Mouse (Mus musculus): Measurements from ENCODE around the gene Tmem215. TPM values are rescaled to one million over a fixed set of nuclear protein-coding genes. Genes with fewer than 3 reads are reported as not detected.

Gene Tmem215
- polyA plus RNA-seq, 2 experiments = 0.03 TPM; not detected in 1

DNA sequence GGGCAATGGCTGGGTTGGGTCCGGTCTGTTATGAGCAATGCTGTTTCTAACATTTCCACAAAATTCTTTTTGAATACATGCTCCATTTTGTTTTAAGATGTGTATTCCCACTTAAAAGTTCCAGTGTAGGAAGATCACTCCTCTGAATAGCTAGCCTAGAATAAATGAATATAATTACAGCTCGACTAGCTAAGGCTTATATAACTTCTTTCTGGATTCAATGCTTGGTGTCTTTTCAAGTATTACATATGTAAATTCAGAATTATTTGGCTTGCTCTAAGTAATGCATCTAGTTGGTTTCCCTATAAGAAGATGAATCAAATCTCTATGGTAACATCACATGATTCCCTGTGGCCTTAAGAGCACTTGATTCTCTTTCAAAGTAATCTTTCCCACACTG lies 41.3 kb downstream of the Tmem215 start:
- H3K9ac ChIP-seq (replicated peaks) = no peak overlapping the region
- no peaks in the 10 kb centered on the region for H3K27me3 ChIP-seq (ENCODE audit: control insufficient read depth, insufficient read depth, low read length)
- H3K27ac ChIP-seq = no peak overlapping the region
- no peak for DNase-seq (ENCODE audit: low read depth in 3 of 3, low spot score in 3 of 3)
- WGBS (ENCODE audit: insufficient replicate concordance) = 54% methylated on average over 2 of the region's 2 CpGs
- ATAC-seq (ENCODE audit: insufficient read depth) = no peak
- no peaks in the 10 kb centered on the region for H3K4me1 ChIP-seq (replicated peaks; ENCODE audit: control insufficient read depth in 2 of 2, insufficient read depth in 2 of 2, low read length in 1 of 2)
- H3K36me3 ChIP-seq (replicated peaks; ENCODE audit: control insufficient read depth, insufficient read depth, low read depth) = no peaks in the 10 kb centered on the region
- no peak overlapping the region for H3K4me2 ChIP-seq (ENCODE audit: low read depth)
- TF ChIP-seq CTCF (IDR thresholded peaks at IDR 0.05; ENCODE audit: low read depth) (no peak), EP300 (IDR thresholded peaks at IDR 0.05; ENCODE audit: low read depth) (no peak)
- no peaks in the 10 kb centered on the region for H3K9me3 ChIP-seq (ENCODE audit: control insufficient read depth, low read length)
- H3K4me3 ChIP-seq (ENCODE audit: insufficient read depth in 1 of 2, low read depth in 2 of 2, low read length in 2 of 2) = no peak overlapping the region

DNA sequence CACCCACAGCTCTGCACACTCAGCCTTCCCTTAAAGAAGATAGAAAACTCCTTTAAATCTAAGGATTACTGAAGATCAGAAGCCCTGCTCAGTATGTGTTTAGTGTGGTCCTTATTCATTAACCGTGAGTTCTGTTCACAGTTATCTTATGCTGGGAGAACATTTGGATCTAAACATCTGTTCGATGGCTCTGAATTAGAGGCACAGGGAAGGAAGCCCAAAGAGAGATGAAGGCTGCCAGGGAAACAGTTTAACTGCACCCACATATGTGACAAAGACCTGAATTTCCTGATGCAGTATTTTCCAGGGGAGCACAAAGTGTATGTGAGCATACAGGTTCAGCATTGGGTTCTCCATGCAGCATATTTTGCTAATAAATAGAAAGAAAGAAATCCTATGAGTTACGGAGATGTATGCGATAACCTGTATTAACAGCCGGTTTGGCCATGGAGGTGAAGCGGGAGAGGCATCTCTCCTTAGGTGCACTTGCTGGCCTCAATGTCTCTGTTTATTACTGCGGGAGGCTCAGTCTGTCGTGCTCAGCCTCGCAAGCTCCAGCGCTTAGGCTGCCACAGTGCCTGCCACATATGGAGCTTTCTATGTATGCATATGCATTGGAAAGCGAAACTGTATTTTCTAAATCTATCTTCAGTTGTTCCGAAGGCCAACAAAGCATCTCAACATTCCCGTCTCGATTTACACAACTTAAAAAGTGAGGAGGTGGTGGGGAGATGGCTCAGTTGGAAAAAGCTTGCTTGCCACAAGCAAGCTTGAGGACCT lies 46.8 kb downstream of the Tmem215 start:
- DNase-seq (ENCODE audit: low read depth in 3 of 3, low spot score in 3 of 3) = no peak
- WGBS (ENCODE audit: insufficient replicate concordance) = 74% methylated on average over 14 of the region's 14 CpGs
- no peak overlapping the region for H3K4me3 ChIP-seq (ENCODE audit: insufficient read depth in 1 of 2, low read depth in 2 of 2, low read length in 2 of 2)
- no peak overlapping the region for H3K9ac ChIP-seq (replicated peaks)
- no peaks in the 10 kb centered on the region for H3K27me3 ChIP-seq (ENCODE audit: control insufficient read depth, insufficient read depth, low read length)
- no peaks in the 10 kb centered on the region for H3K36me3 ChIP-seq (replicated peaks; ENCODE audit: control insufficient read depth, insufficient read depth, low read depth)
- TF ChIP-seq CTCF (IDR thresholded peaks at IDR 0.05; ENCODE audit: low read depth) (no peak), EP300 (IDR thresholded peaks at IDR 0.05; ENCODE audit: low read depth) (no peak)
- no peaks in the 10 kb centered on the region for H3K9me3 ChIP-seq (ENCODE audit: control insufficient read depth, low read length)
- H3K27ac ChIP-seq = no peak overlapping the region
- ATAC-seq (ENCODE audit: insufficient read depth) = no peak
- no peak overlapping the region for H3K4me2 ChIP-seq (ENCODE audit: low read depth)
- no peaks in the 10 kb centered on the region for H3K4me1 ChIP-seq (replicated peaks; ENCODE audit: control insufficient read depth in 2 of 2, insufficient read depth in 2 of 2, low read length in 1 of 2)

Other genes with a start within 250 kb of the Tmem215 start
- 1.8 and 3.1 TPM in 2 replicates for gene Ddx58, start 232.4 kb upstream of the Tmem215 start, polyA plus RNA-seq (2012; rRNA removed)
- gene Ddx58, start 232.4 kb upstream of the Tmem215 start, polyA plus RNA-seq (2014; fragmentation: Nextera tagmentation; extraction: Ambion mirVana) = 2.4 and 2.5 TPM in 2 replicates
- 1.9 and 3.2 TPM in 2 replicates for gene Smim27, start 202.6 kb upstream of the Tmem215 start, polyA plus RNA-seq (2012; rRNA removed)
- gene Smim27, start 202.6 kb upstream of the Tmem215 start, polyA plus RNA-seq (2014; fragmentation: Nextera tagmentation; extraction: Ambion mirVana) = 20.6 and 24.4 TPM in 2 replicates
- gene Topors, start 202.3 kb upstream of the Tmem215 start, polyA plus RNA-seq (2012; rRNA removed) = 4.0 and 7.0 TPM in 2 replicates
- gene Topors, start 202.3 kb upstream of the Tmem215 start, polyA plus RNA-seq (2014; fragmentation: Nextera tagmentation; extraction: Ambion mirVana) = 11.7 and 13.1 TPM in 2 replicates
- 56.4 and 62.1 TPM in 2 replicates for gene Ndufb6, start 192.8 kb upstream of the Tmem215 start, polyA plus RNA-seq (2012; rRNA removed)
- gene Ndufb6, start 192.8 kb upstream of the Tmem215 start, polyA plus RNA-seq (2014; fragmentation: Nextera tagmentation; extraction: Ambion mirVana) = 161 TPM in 2 replicates
- gene Aptx, start 231.0 kb downstream of the Tmem215 start, polyA plus RNA-seq (2012; rRNA removed) = 2.4 and 4.8 TPM in 2 replicates
- 8.3 and 9.5 TPM in 2 replicates for gene Aptx, start 231.0 kb downstream of the Tmem215 start, polyA plus RNA-seq (2014; fragmentation: Nextera tagmentation; extraction: Ambion mirVana)
- gene Dnaja1, start 250.0 kb downstream of the Tmem215 start, polyA plus RNA-seq (2012; rRNA removed) = 13.8 and 30.3 TPM in 2 replicates
- gene Dnaja1, start 250.0 kb downstream of the Tmem215 start, polyA plus RNA-seq (2014; fragmentation: Nextera tagmentation; extraction: Ambion mirVana) = 128 and 130 TPM in 2 replicates